Mouse (Mus musculus): Measurements from ENCODE around the gene Btbd35f8. TPM values are rescaled to one million over a fixed set of nuclear protein-coding genes. Genes with fewer than 3 reads are reported as not detected.
"Not testable (repeated sequence)": the region's sequence is repeated elsewhere in the genome, so short reads cannot be mapped to it uniquely, and the experiment has no call there.

Btbd35f8 gene
- polyA plus RNA-seq (2012; rRNA removed) = not detected in 2 replicates

DNA sequence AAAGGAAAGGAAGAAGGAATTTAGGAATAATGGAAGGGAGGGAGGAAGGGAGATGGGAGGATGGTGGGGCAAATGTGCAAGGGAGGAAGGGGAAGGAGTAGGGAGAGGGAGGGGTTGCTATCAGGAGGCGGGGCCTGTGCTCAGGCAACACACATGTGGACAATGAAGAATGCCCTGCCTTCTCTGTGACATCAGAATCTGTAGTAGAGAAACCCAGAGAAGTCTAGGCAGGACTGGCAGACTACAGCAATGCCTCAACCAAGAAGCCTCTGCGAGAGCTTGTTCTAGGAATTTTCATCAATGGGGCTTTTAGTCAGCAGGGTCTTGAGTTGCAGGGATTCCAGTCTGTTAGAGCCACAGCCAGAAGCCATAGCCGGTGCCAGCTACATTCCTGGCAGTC lies at the start of gene Btbd35f8:
Gene Btbd35f8 (plus strand): TSS at position 301 of the 400 bp plus-strand sequence.
- DNase-seq (ENCODE audit: extremely low spot score in 1 of 2, low spot score in 1 of 2) = not testable (repeated sequence)

Other genes with a start within 250 kb of the Btbd35f8 start
- not detected in 2 replicates for gene Spin2g, start 211.8 kb upstream of the Btbd35f8 start, polyA plus RNA-seq (2012; rRNA removed)